Mouse (Mus musculus) fibroblast of lung, adult 2 months (primary cell): Measurements from ENCODE around the gene Ryk.

Source experiments
- DNase-seq: peaks from one replicate; pipeline ENCODE4 v3.0.0-alpha.2; 2011; ENCODE audit warnings: low read depth

Ryk gene

DNA sequence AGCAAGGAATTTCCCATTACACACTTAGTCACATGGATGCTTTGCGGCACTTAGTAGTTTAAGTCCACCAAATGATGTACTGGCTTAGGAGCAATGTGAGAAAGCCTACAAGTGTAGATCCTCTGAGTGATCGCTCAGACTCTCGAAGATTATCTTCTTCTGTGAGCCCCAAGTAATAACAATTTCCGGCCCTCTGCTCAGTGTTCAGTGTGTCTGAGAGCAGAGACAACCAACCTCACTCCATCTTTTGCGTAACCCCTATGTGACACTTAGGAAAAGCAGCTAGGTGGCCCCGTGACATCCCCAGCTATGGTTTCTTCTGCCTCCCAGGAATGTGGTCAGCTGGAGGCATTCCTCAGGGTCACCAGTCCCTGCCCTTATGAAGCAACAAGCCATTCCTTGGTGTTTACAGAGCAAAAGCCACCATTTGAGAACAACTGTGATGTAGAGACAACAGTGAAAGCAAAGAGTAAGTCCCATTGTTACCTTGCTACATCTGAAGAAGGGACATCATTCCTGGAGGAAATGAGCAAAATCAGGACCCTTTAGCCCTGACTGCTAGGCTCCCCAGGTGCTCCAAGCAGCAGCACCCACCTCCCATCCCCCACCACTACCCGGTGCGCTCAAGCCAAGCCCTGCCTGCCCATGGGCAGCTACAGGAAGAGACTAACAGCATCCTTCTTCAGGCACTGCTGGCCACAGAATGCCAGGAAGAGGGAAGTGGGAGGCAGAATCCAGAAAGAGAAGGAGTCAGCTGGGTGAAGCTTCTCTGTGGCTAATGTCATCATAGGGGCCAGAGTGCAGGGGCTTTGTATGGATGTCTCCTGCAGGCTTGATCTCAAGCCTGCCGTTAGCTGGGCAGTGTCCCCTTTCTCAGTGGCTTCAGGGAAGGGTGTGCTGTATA lies 116.6 kb downstream of the Ryk start:
- no peak for DNase-seq

DNA sequence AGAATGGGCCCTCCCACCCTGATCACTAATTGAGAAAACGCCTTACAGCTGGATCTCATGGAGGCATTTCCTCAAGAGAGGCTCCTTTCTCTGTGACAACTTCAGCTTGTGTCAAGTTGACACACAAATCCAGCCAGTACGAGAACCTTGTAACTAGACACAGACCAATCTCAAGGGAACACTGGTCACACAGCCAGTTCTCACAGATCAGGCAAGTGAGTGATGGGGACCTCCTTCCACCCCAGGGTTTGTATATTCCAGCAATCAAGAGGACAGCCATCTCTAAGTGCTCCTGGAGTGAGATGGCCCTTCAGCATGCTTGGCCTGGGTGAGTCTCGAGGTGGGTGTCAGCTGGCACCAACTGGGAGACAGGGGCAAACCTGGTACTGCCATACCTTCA lies 121.1 kb downstream of the Ryk start:
- no peak for DNase-seq
